Mouse (Mus musculus) heart, embryonic 14.5 days (tissue): Measurements from ENCODE around the gene Gm3327. TPM values are rescaled to one million over a fixed set of nuclear protein-coding genes. Genes with fewer than 3 reads are reported as not detected.
"Not testable (repeated sequence)": the region's sequence is repeated elsewhere in the genome, so short reads cannot be mapped to it uniquely, and the experiment has no call there.

ENCODE experiments used
- ATAC-seq: fragments of 200-750 bp; cut with Nextera tagmentation; 2 replicates; pipeline ENCODE4 v1.8.0; 2017; ENCODE audit warnings: low read depth, moderate TSS enrichment; ENCODE audit not compliant: insufficient number of reproducible peaks, insufficient read depth, low FRiP score
- H3K27ac ChIP-seq, 2 experiments: fragments of 200-500 bp in 1 of 2; fragments of 300-500 bp in 1 of 2; sonication (generic) in 1 of 2; replicated peaks in 1 of 2; 2 replicates each; pipeline ENCODE4 v1.5.1; 2012 to 2014; ENCODE audit warnings: low read depth in 2 of 2, low read length in 2 of 2, control low read depth in 1 of 2, mild to moderate bottlenecking in 1 of 2, mixed read lengths in 1 of 2; ENCODE audit not compliant: control insufficient read depth in 1 of 2, insufficient read depth in 1 of 2
- H3K27me3 ChIP-seq: fragments of 300-500 bp; sonication (generic); 2 replicates; pipeline ENCODE4 v1.6.1; 2014; ENCODE audit warnings: mild to moderate bottlenecking, low read length, control low read depth; ENCODE audit not compliant: control insufficient read depth, insufficient read depth
- H3K36me3 ChIP-seq: fragments of 300-500 bp; sonication (generic); 2 replicates; pipeline ENCODE4 v1.6.1; 2014; ENCODE audit warnings: mild to moderate bottlenecking, control low read depth, low read length, mixed read lengths; ENCODE audit not compliant: control insufficient read depth, insufficient read depth
- H3K4me1 ChIP-seq, 2 experiments: fragments of 200-500 bp in 1 of 2; fragments of 300-500 bp in 1 of 2; sonication (generic) in 1 of 2; 2 replicates each; pipeline ENCODE4 v1.6.1; 2012 to 2014; ENCODE audit warnings: low read length in 2 of 2, control low read depth in 1 of 2, mixed read lengths in 1 of 2; ENCODE audit not compliant: control insufficient read depth in 2 of 2, insufficient read depth in 2 of 2
- H3K4me2 ChIP-seq: fragments of 300-500 bp; sonication (generic); 2 replicates; pipeline ENCODE4 v1.6.1; 2014; ENCODE audit warnings: mild to moderate bottlenecking, low read length
- H3K4me3 ChIP-seq, 2 experiments: fragments of 200-500 bp in 1 of 2; fragments of 300-500 bp in 1 of 2; sonication (generic) in 1 of 2; 2 replicates each; pipeline ENCODE4 v1.5.1; 2012 to 2014; ENCODE audit warnings: low read length in 2 of 2, mild to moderate bottlenecking in 2 of 2, control low read depth in 1 of 2, low read depth in 1 of 2, moderate library complexity in 1 of 2; ENCODE audit not compliant: control insufficient read depth in 1 of 2, insufficient read depth in 1 of 2
- H3K9ac ChIP-seq: fragments of 300-500 bp; sonication (generic); 2 replicates; pipeline ENCODE4 v1.6.1; 2014; ENCODE audit warnings: mild to moderate bottlenecking, low read length
- H3K9me3 ChIP-seq: fragments of 300-500 bp; sonication (generic); 2 replicates; pipeline ENCODE4 v1.6.1; 2016; ENCODE audit warnings: low read length, control low read depth; ENCODE audit not compliant: control insufficient read depth
- WGBS: fragments of 180-500 bp; shearing (Covaris S2); extraction: QIAGEN DNeasy Blood & Tissue Kit; methylation state at CpG from one replicate; pipeline ENCODE4 v1.1.7; 2014; 5-methylcytosine and 5-hydroxymethylcytosine counted together
- polyA plus RNA-seq: library from polyadenylated mRNA; unstranded; fragments of >200 nt; fragmentation: Nextera tagmentation; extraction: Ambion mirVana; gene quantifications from 2 replicates; pipeline ENCODE4 v1.2.1, GENCODE M21; 2014

Gm3327 gene
- not detected in 2 replicates for polyA plus RNA-seq

DNA sequence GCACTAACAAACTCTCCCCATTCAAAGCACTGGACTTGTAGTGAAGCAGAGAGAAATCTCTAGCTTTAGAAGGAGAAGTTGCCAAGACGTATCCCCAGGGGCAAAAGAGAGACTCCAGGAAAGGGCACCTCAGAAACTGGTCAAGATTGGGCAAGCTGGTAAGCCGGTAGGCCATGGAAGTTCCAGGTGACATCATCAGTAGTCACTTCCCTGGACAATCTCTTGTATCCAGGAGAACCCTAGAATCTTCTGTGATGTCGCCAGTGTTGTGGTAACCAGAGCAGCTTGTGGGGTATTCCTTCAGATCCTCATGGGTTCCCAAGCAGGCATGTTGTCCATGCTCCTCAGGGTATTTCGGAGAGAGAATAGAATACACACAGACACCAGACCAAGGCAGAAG, at the start of gene Gm3327:
TSS of gene Gm3327 (plus strand) at position 301 of the 400 bp plus-strand sequence.
- H3K27ac ChIP-seq, H3K9ac ChIP-seq, H3K9me3 ChIP-seq, H3K4me2 ChIP-seq, ATAC-seq, H3K4me1 ChIP-seq, H3K4me3 ChIP-seq, H3K36me3 ChIP-seq, H3K27me3 ChIP-seq: not testable (repeated sequence)
- 79% methylated on average over 3 of the region's 4 CpGs for WGBS

DNA sequence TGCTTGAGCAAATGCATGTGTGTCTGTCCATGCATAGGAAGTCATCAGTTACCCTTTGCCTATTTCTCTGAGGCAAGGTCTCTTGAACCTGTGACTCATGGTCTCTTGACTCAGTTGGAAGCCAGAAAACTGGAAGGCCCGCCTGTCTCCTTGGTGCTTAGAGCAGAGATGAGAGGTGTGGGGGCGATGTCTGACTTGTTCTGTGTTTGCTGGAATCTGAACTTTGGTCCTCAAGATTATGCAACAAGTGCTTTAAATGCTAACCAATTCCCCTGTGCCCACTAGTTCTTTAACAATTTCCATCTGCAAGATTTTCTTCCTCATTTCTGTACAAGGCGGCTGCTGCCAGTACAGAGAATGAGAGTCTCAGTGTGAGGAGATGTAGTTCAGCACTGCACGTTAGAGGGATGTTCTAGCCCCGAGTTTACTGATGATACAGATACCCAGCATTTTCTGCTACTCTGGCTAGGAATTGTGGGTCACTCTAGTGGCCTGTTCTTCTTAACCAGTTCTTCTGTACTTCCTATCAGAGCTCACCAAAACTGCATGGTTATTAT, 45.8 kb upstream of the Gm3327 start:
- not testable (repeated sequence) for H3K4me3 ChIP-seq, H3K9me3 ChIP-seq, H3K4me2 ChIP-seq, ATAC-seq, H3K9ac ChIP-seq, H3K27ac ChIP-seq, H3K27me3 ChIP-seq, H3K36me3 ChIP-seq, H3K4me1 ChIP-seq
- WGBS = 65% methylated on average over 5 of the region's 5 CpGs

DNA sequence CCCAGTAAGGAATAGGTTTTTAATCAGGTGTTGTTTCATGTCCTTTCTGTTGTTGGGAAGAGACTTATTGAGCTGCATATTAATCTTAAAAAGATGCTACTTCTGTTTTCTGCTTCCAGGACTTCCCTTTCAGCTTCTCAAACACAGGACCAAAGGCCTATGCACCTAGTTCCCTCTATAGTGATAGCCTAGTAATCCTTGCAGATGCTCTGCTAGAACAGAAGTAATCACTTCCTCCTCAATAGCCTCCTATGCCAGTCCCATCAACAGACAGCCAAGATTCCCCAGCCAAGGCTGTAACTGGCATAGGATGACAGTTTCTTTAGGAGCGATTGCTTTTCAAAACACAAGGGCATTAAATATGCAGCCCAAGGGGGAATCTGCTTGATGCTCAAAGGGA, 37.1 kb upstream of the Gm3327 start:
- H3K27me3 ChIP-seq, H3K9me3 ChIP-seq, H3K4me2 ChIP-seq, H3K4me1 ChIP-seq, H3K36me3 ChIP-seq, ATAC-seq, H3K9ac ChIP-seq, H3K27ac ChIP-seq, H3K4me3 ChIP-seq: not testable (repeated sequence)
- WGBS = 91% methylated on average over 1 of the region's 1 CpGs

DNA sequence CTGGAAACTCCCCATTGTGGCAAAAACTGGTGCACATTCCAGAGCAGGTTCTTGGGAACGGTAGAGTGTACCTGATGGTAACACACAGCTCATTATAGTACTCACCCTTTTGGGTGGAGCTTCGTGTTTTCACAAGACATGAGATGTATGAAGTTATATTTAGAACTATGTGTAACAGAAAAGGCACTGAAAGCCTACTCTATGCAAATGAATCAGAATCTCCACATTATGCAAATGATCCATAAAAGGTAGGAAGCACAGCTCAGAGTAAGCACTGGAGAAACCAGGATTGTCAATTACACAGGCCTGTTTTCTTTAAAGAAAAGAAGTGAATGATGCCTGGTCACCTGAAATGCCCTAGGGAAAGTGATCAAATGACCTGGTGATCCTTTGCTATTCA, 36.1 kb upstream of the Gm3327 start:
- H3K9ac ChIP-seq, H3K27ac ChIP-seq, H3K4me2 ChIP-seq, H3K36me3 ChIP-seq, H3K4me1 ChIP-seq, H3K9me3 ChIP-seq, ATAC-seq, H3K27me3 ChIP-seq, H3K4me3 ChIP-seq: not testable (repeated sequence)
- 64% methylated on average over 2 of the region's 2 CpGs for WGBS

DNA sequence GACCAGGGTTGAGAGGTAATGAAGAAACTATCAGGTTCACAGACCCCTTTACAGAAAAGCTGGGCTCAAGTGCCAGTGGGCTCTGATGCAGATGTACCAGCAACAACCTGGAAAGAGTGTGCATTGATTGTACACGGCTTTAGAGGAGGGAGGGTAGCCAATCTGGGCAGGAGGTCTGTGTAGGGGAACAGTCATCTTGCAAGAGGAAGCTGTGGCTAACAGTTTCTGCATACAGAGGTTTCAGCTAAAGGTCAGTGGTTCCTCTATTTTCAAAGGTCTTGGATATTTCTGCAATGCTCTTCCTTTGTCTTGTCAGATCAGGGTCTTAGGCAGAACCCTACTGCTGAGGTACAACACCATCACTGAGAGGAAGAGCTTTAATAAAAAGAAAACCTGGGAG, 32.1 kb upstream of the Gm3327 start:
- H3K4me2 ChIP-seq = not testable (repeated sequence)

DNA sequence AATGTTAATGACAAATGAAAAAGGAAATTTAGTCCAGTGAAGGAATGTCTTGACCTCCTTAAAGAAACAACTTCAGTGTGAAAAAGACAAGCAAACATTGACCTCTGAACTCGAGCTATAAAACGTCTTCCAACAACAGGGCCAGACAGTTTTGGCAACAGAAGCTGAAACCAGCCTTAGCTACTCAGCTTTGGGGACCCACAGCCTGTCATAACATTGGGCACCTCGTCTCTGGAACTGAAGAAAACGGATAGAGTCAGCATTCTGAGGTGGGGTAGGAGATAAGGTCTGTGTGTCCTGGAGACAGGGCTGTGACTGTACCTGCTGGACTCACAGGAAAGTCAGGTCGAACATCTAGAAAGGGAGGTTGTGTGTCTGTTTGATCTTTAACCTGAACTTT, 29.2 kb upstream of the Gm3327 start:
- not testable (repeated sequence) for H3K4me2 ChIP-seq, H3K9ac ChIP-seq, H3K4me1 ChIP-seq, H3K27ac ChIP-seq, H3K36me3 ChIP-seq, H3K27me3 ChIP-seq, H3K9me3 ChIP-seq, ATAC-seq, H3K4me3 ChIP-seq
- WGBS = 55% methylated on average over 5 of the region's 5 CpGs

More for the DNA sequence above, 32.1 kb upstream of the Gm3327 start:
- H3K36me3 ChIP-seq, H3K27ac ChIP-seq, H3K4me3 ChIP-seq, H3K9me3 ChIP-seq, ATAC-seq, H3K9ac ChIP-seq, H3K27me3 ChIP-seq, H3K4me1 ChIP-seq: not testable (repeated sequence)
- 45% methylated on average over 1 of the region's 1 CpGs for WGBS

DNA sequence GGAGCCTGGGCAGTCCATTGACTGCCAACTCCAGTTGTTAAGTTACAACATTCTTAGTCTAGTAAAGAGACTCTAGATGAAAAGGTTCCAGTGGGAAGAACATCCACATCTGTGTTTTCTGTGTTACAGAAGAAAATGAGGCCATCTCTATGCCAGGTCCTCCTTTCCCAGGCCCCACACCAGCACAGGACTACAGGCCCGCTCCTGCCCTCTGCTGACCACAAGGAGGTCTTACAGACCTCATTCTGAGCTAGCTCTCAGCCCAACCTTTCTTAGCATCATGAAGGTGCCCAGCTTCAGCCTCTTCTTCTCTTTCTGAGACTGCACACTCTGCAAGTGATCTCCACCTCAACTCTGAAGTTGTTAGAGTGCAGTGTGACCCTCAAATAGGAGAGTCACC, 23.6 kb upstream of the Gm3327 start:
- H3K4me1 ChIP-seq, H3K4me2 ChIP-seq, H3K27me3 ChIP-seq, H3K9me3 ChIP-seq, H3K9ac ChIP-seq, H3K4me3 ChIP-seq, ATAC-seq, H3K36me3 ChIP-seq, H3K27ac ChIP-seq: not testable (repeated sequence)
- WGBS = no CpG with 5 or more reads among the region's 1 CpGs

DNA sequence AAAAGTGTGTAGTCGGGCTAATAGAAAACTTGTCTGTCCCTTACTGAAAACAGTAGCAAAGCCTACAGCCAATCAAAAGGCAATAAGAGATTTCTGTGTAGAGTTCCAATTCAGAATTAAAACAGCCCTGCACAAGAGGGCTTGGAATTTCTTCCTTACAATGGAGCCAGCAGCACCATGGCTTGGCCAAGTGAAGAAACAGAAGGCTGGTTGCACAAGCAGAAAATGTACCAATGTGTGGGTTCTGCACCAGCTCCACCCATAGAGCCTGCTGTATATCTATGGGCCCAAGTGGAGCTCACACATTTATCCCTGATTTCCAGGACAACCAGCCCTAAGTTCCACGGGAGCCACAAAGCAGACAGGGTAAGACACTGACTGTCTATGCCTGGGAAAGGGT, 21.3 kb upstream of the Gm3327 start, which contains the start of gene Ear2:
TSS of gene Ear2 (plus strand) at position 301 of the 400 bp plus-strand sequence.
- H3K9me3 ChIP-seq, H3K4me2 ChIP-seq, ATAC-seq, H3K9ac ChIP-seq, H3K27ac ChIP-seq, H3K36me3 ChIP-seq, H3K4me1 ChIP-seq, H3K4me3 ChIP-seq, H3K27me3 ChIP-seq: not testable (repeated sequence)
- WGBS = 66% methylated on average over 2 of the region's 2 CpGs
